Mouse (Mus musculus): Measurements from ENCODE around the gene Cd2. TPM values are rescaled to one million over a fixed set of nuclear protein-coding genes. Genes with fewer than 3 reads are reported as not detected.

The Cd2 gene
- total RNA-seq, 2 experiments from 2014 or later, result not detected

GRCm38 (mm10) chr3:101294487-101295365 lies 7.0 kb upstream of the Cd2 start:
- intact Hi-C loops (cut with DNase I), result loop anchor here (1.0 to 5.0 kb wide), 2 partner anchors 187 to 320 kb away; no protein-coding TSS in a partner anchor
- DNase-seq (ENCODE audit: low spot score in 2 of 2), result peak in 1 of 2 experiments; percentile 23

- peak in 1 of 2 experiments; percentile 52 for DNase-seq (ENCODE audit: low spot score in 2 of 2)
- intact Hi-C loops (cut with DNase I), result no loop called here
These were observed 5.9 kb upstream of the Cd2 start for GRCm38 (mm10) chr3:101293571-101294135.

- no peak for DNase-seq (ENCODE audit: low spot score in 2 of 2)
- intact Hi-C loops (cut with DNase I), result no loop called here
These were observed 4.9 kb upstream of the Cd2 start for GRCm38 (mm10) chr3:101292611-101293010.

GRCm38 (mm10) chr3:101290587-101291520 lies 3.1 kb upstream of the Cd2 start:
- intact Hi-C loops (cut with DNase I), result no loop called here
- DNase-seq (ENCODE audit: low spot score in 2 of 2), result no peak

GRCm38 (mm10) chr3:101290036-101290435 lies 2.3 kb upstream of the Cd2 start:
- intact Hi-C loops (cut with DNase I), result no loop called here
- no peak for DNase-seq (ENCODE audit: low spot score in 2 of 2)

- no peak for DNase-seq (ENCODE audit: low spot score in 2 of 2)
- intact Hi-C loops (cut with DNase I), result loop anchor here (10.0 kb wide), 1 partner anchor 515 kb away; no protein-coding TSS in a partner anchor
These were observed 1.7 kb upstream of the Cd2 start for GRCm38 (mm10) chr3:101289406-101289805.

GRCm38 (mm10) chr3:101286336-101287325 lies 1.1 kb downstream of the Cd2 start:
- peak in 1 of 2 experiments; percentile 59 for DNase-seq (ENCODE audit: low spot score in 2 of 2)
- intact Hi-C loops (cut with DNase I), result loop anchor here (10.0 kb wide), 1 partner anchor 512 kb away; no protein-coding TSS in a partner anchor

- DNase-seq (ENCODE audit: low spot score in 2 of 2), result no peak
- intact Hi-C loops (cut with DNase I), result loop anchor here (10.0 kb wide), 1 partner anchor 511 kb away; no protein-coding TSS in a partner anchor
These were observed 1.9 kb downstream of the Cd2 start for GRCm38 (mm10) chr3:101285851-101286250.

- intact Hi-C loops (cut with DNase I), result loop anchor here (10.0 kb wide), 1 partner anchor 510 kb away; no protein-coding TSS in a partner anchor
- no peak for DNase-seq (ENCODE audit: low spot score in 2 of 2)
These were observed 2.6 kb downstream of the Cd2 start for GRCm38 (mm10) chr3:101285021-101285615.

GRCm38 (mm10) chr3:101283869-101284706 lies 3.7 kb downstream of the Cd2 start:
- intact Hi-C loops (cut with DNase I), result loop anchor here (10.0 kb wide), 1 partner anchor 509 kb away; no protein-coding TSS in a partner anchor
- no peak for DNase-seq (ENCODE audit: low spot score in 2 of 2)

GRCm38 (mm10) chr3:101283441-101283840 lies 4.3 kb downstream of the Cd2 start:
- DNase-seq (ENCODE audit: low spot score in 2 of 2), result no peak
- intact Hi-C loops (cut with DNase I), result loop anchor here (10.0 kb wide), 1 partner anchor 509 kb away; no protein-coding TSS in a partner anchor

- intact Hi-C loops (cut with DNase I), result loop anchor here (10.0 kb wide), 1 partner anchor 508 kb away; no protein-coding TSS in a partner anchor
- DNase-seq (ENCODE audit: low spot score in 2 of 2), result no peak
These were observed 5.1 kb downstream of the Cd2 start for GRCm38 (mm10) chr3:101282556-101283180.

GRCm38 (mm10) chr3:101281841-101282240 lies 5.9 kb downstream of the Cd2 start:
- no peak for DNase-seq (ENCODE audit: low spot score in 2 of 2)
- intact Hi-C loops (cut with DNase I), result loop anchor here (10.0 kb wide), 1 partner anchor 507 kb away; no protein-coding TSS in a partner anchor

- intact Hi-C loops (cut with DNase I), result loop anchor here (10.0 kb wide), 1 partner anchor 506 kb away; no protein-coding TSS in a partner anchor
- DNase-seq (ENCODE audit: low spot score in 2 of 2), result no peak
These were observed 7.1 kb downstream of the Cd2 start for GRCm38 (mm10) chr3:101280348-101281311.

- DNase-seq (ENCODE audit: low spot score in 2 of 2), result no peak
- intact Hi-C loops (cut with DNase I), result no loop called here
These were observed 8.2 kb downstream of the Cd2 start for GRCm38 (mm10) chr3:101279561-101279960.

All from left cerebral cortex, postnatal 25 days (tissue).